Mouse (Mus musculus) lung, postnatal 10 days (tissue): ENCODE data around the gene Syt17.
A peak's percentile ranks its signal among the peaks of the same experiment; 100 is the strongest.

ENCODE experiments used
- DNase-seq: peaks from one replicate; pipeline ENCODE4 v3.0.0; 2021

Syt17 gene

GRCm38 (mm10) chr7:118462818-118463762, 15.1 kb upstream of the Syt17 start:
- DNase-seq = peak; percentile 61

GRCm38 (mm10) chr7:118461400-118462136, 13.5 kb upstream of the Syt17 start:
- no peak for DNase-seq

GRCm38 (mm10) chr7:118453722-118454121, 5.7 kb upstream of the Syt17 start:
- no peak for DNase-seq

GRCm38 (mm10) chr7:118452940-118453339, 4.9 kb upstream of the Syt17 start:
- peak; percentile 70 for DNase-seq

GRCm38 (mm10) chr7:118447291-118448133, 510 bp downstream of the Syt17 start:
- DNase-seq = peak; percentile 78

GRCm38 (mm10) chr7:118443895-118444485, 4.0 kb downstream of the Syt17 start:
- no peak for DNase-seq

- DNase-seq = no peak
Observed at GRCm38 (mm10) chr7:118443371-118443770, 4.7 kb downstream of the Syt17 start.

- peak; percentile 47 for DNase-seq
Observed at GRCm38 (mm10) chr7:118441535-118441934, 6.5 kb downstream of the Syt17 start.

GRCm38 (mm10) chr7:118437101-118437802, 10.8 kb downstream of the Syt17 start:
- peak; percentile 37 for DNase-seq

GRCm38 (mm10) chr7:118428937-118429336, 19.1 kb downstream of the Syt17 start:
- DNase-seq = no peak

GRCm38 (mm10) chr7:118419491-118420180, 28.4 kb downstream of the Syt17 start:
- no peak for DNase-seq

- no peak for DNase-seq
Observed at GRCm38 (mm10) chr7:118414183-118414582, 33.8 kb downstream of the Syt17 start.

- DNase-seq = no peak
Observed at GRCm38 (mm10) chr7:118411877-118412276, 36.1 kb downstream of the Syt17 start.

GRCm38 (mm10) chr7:118409421-118409820, 38.6 kb downstream of the Syt17 start:
- no peak for DNase-seq

GRCm38 (mm10) chr7:118405251-118405650, 42.8 kb downstream of the Syt17 start:
- DNase-seq = no peak

- DNase-seq = no peak
Observed at GRCm38 (mm10) chr7:118402576-118403022, 45.4 kb downstream of the Syt17 start.

GRCm38 (mm10) chr7:118401949-118402348, 46.1 kb downstream of the Syt17 start:
- DNase-seq = no peak

- no peak for DNase-seq
Observed at GRCm38 (mm10) chr7:118399764-118400163, 48.3 kb downstream of the Syt17 start.

GRCm38 (mm10) chr7:118390705-118391104, 57.3 kb downstream of the Syt17 start:
- no peak for DNase-seq

- DNase-seq = no peak
Observed at GRCm38 (mm10) chr7:118380996-118381395, 67.0 kb downstream of the Syt17 start.

- DNase-seq = no peak
Observed at GRCm38 (mm10) chr7:118380056-118380455, 68.0 kb downstream of the Syt17 start.
